Mouse (Mus musculus) hindbrain, postnatal 0 days (tissue): ENCODE data around the gene Cmklr1. TPM values are rescaled to one million over a fixed set of nuclear protein-coding genes. Genes with fewer than 3 reads are reported as not detected.

Source experiments
- ATAC-seq: fragments of 200-750 bp; cut with Nextera tagmentation; 2 replicates; pipeline ENCODE4 v1.8.0; 2017; ENCODE audit warnings: mild to moderate bottlenecking, moderate TSS enrichment, moderate library complexity
- DNase-seq: peaks from one replicate; pipeline ENCODE4 v3.0.0-alpha.2; 2015; ENCODE audit warnings: low spot score
- H3K27ac ChIP-seq: fragments of 300-500 bp; sonication (generic); 2 replicates; pipeline ENCODE4 v1.5.1; 2014; ENCODE audit warnings: mild to moderate bottlenecking
- H3K27me3 ChIP-seq: fragments of 300-500 bp; sonication (generic); 2 replicates; pipeline ENCODE4 v1.6.1; 2014; ENCODE audit warnings: low read length, mixed read lengths; ENCODE audit not compliant: insufficient read depth
- H3K36me3 ChIP-seq: fragments of 300-500 bp; sonication (generic); 2 replicates; pipeline ENCODE4 v1.6.1; 2014; ENCODE audit warnings: low read length, mixed read lengths; ENCODE audit not compliant: insufficient read depth
- H3K4me1 ChIP-seq: fragments of 300-500 bp; sonication (generic); 2 replicates; pipeline ENCODE4 v1.6.1; 2014; ENCODE audit warnings: antibody characterized with exemption, low read length, mixed read lengths; ENCODE audit not compliant: insufficient read depth
- H3K4me2 ChIP-seq: fragments of 300-500 bp; sonication (generic); 2 replicates; pipeline ENCODE4 v1.6.1; 2014; ENCODE audit warnings: low read depth, mild to moderate bottlenecking, low read length, moderate library complexity, mixed read lengths
- H3K4me3 ChIP-seq: fragments of 300-500 bp; sonication (generic); 2 replicates; pipeline ENCODE4 v1.5.1; 2014; ENCODE audit warnings: low read length
- H3K9ac ChIP-seq: fragments of 300-500 bp; sonication (generic); replicated peaks from 2 replicates; pipeline ENCODE4 v1.6.1; 2014; ENCODE audit warnings: mild to moderate bottlenecking, low read length, moderate library complexity, mixed read lengths
- H3K9me3 ChIP-seq: fragments of 300-500 bp; sonication (generic); 2 replicates; pipeline ENCODE4 v1.6.1; 2016; ENCODE audit warnings: low read length, mixed read lengths
- CTCF ChIP-seq: IDR thresholded peaks from 2 replicates; pipeline ENCODE4 v1.5.1; 2016; ENCODE audit warnings: antibody characterized with exemption, control low read depth, low read depth
- WGBS: fragments of 180-500 bp; shearing (Covaris S2); extraction: QIAGEN DNeasy Blood & Tissue Kit; methylation state at CpG from one replicate; pipeline ENCODE4 v1.1.7; 2014; 5-methylcytosine and 5-hydroxymethylcytosine counted together
- polyA plus RNA-seq: library from polyadenylated mRNA; unstranded; fragments of >200 nt; fragmentation: Nextera tagmentation; extraction: Ambion mirVana; gene quantifications from 2 replicates; pipeline ENCODE4 v1.2.1, GENCODE M21; 2015
- total RNA-seq: library from RNA; depleted of rRNA; stranded (reverse); fragments of >200 nt; gene quantifications from 2 replicates; pipeline ENCODE4 v1.2.3, GENCODE M21; 2014

The Cmklr1 gene
- total and polyA plus RNA-seq, 2 experiments from 2014 or later, result 0.91 to 4.8 TPM

DNA sequence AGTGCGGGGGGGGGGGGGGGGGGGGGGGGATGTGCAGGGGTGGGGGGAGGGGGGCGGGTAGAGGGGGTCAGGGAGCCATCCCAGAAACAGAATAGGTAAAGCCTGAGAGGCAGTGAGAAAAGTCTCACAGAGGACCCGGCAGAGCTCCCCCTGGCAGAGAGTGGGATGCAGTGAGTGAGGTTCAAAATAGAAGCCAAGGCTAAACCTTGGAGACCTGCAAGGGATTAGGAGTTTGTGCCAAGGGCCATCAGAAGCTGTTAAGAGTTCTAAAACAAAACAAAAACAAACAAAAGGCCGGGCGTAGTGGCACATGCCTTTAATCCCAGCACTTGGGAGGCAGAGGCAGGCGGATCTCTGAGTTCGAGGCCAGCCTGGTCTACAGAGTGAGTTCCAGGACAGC is 27.3 kb upstream of the Cmklr1 start:
- ATAC-seq, result no peak
- WGBS, result 83% methylated on average over 5 of the region's 7 CpGs
- no peak for TF ChIP-seq CTCF

DNA sequence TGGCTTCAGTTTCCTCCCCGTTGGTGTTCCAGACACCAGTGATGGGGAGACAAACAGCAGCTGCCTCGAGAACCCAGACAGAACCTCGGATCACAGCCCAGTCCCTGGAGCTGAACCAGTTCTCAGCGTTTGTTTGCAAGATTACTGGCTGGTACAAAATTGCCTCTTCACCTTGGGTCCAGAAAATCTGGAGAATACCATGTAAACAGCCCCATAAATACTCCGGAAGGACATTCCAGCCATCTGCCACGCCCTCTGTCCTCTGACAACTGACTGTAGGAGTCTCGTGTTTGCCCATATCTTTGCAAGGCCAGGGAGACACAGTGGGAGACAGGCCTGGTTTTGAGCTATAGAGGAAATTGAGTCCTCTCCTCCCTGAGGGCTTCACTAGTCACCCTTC is 24.6 kb upstream of the Cmklr1 start:
- Histone ChIP-seq H3K36me3 (no peaks in the 10 kb centered on the region), H3K4me1 (no peaks in the 10 kb centered on the region), H3K4me3 (no peak overlapping the region), H3K4me2 (no peak overlapping the region), H3K27me3 (no peaks in the 10 kb centered on the region; the same call in 1 of the 2 replicates), H3K9ac (no peak overlapping the region), H3K9me3 (no peaks in the 10 kb centered on the region), H3K27ac (no peak overlapping the region)
- TF ChIP-seq CTCF, result no peak
- DNase-seq (no peak), ATAC-seq (no peak)
- 73% methylated on average over 7 of the region's 7 CpGs for WGBS

More for the DNA sequence above, 27.3 kb upstream of the Cmklr1 start:
- Histone ChIP-seq H3K4me1 (no peaks in the 10 kb centered on the region), H3K27ac (no peak overlapping the region), H3K4me3 (no peak overlapping the region), H3K9me3 (no peaks in the 10 kb centered on the region), H3K4me2 (no peak overlapping the region), H3K36me3 (no peaks in the 10 kb centered on the region), H3K27me3 (no peaks in the 10 kb centered on the region), H3K9ac (no peak overlapping the region)
- no peak for DNase-seq

DNA sequence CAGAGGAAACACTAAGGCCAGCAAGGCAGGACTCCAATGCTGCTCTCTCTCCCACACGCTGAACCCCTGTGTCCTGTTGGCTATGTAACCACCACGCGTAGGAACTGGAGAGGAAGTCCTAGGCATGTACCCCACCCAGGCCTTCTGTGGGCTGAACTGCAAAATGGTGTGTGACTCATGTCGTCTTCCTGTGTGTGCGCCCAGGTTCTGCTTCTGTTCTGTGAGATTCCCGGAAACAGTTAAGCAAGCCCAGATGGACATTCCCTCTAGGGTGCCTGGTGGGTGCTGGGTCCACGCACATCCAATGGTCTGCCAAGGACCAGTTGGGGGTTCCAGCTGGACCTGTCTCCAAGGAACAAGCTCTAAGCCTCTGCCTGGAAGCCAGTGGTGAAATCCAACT is 22.2 kb upstream of the Cmklr1 start:
- TF ChIP-seq CTCF, result no peak
- Histone ChIP-seq H3K9me3 (no peaks in the 10 kb centered on the region), H3K4me2 (no peak overlapping the region), H3K4me3 (no peak overlapping the region), H3K4me1 (no peaks in the 10 kb centered on the region), H3K27ac (no peak overlapping the region), H3K27me3 (no peaks in the 10 kb centered on the region; the same call in 1 of the 2 replicates), H3K36me3 (no peaks in the 10 kb centered on the region), H3K9ac (no peak overlapping the region)
- DNase-seq, result no peak
- WGBS, result 84% methylated on average over 7 of the region's 7 CpGs
- no peak for ATAC-seq

DNA sequence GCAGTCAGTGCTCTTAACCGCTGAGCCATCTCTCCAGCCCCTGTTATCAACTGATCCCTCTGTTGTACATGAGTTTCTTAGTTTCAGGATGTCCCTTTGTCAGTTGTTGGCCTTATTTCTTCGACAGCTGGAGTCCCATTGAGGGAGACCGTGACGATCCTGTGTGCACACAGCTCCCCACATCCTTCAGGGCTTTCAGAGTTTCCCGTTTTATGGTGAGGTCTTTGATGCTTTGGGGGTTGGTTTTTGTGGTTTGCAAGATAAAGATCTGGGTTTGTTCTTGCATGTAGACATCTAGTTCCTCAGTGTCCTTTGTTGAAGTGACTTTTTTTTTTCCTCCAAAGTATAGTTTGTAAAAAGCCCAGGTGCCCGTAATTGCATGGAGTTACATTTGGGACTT is 20.4 kb upstream of the Cmklr1 start:
- H3K36me3 ChIP-seq, result no peaks in the 10 kb centered on the region
- no peak for TF ChIP-seq CTCF
- H3K4me3 ChIP-seq, result no peak overlapping the region
- DNase-seq (no peak), ATAC-seq (no peak)
- no peaks in the 10 kb centered on the region for H3K4me1 ChIP-seq
- H3K9me3 ChIP-seq, result no peaks in the 10 kb centered on the region
- H3K27me3 ChIP-seq, result no peaks in the 10 kb centered on the region; the same call in 1 of the 2 replicates
- H3K4me2 ChIP-seq, result no peak overlapping the region
- WGBS, result 72% methylated on average over 6 of the region's 6 CpGs
- H3K27ac ChIP-seq, result no peak overlapping the region
- no peak overlapping the region for H3K9ac ChIP-seq

DNA sequence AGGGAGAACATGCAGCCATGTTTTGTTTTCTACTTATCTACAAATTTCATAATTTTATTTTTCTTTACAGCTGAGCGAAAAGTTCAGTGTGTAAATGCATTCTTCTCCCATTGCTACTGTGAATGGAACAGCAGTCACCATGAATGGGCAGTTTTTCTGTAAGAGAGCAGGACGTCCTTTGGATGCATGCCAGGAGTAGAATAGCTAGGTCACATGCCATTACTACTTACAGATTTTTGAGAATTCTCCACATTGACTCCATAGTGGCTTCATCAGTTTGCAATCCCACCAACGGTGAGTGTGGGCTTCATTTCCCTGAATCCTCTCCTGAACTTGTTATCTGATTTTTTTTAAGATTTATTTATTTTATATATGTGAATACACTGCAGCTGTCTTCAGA is 19.9 kb upstream of the Cmklr1 start:
- no peak overlapping the region for H3K9ac ChIP-seq
- no peaks in the 10 kb centered on the region for H3K4me1 ChIP-seq
- no peak overlapping the region for H3K4me2 ChIP-seq
- H3K36me3 ChIP-seq, result no peaks in the 10 kb centered on the region
- H3K27ac ChIP-seq, result no peak overlapping the region
- WGBS, result 62% methylated on average over 3 of the region's 3 CpGs
- no peaks in the 10 kb centered on the region for H3K9me3 ChIP-seq
- DNase-seq (no peak), ATAC-seq (no peak)
- H3K27me3 ChIP-seq, result no peaks in the 10 kb centered on the region; the same call in 1 of the 2 replicates
- TF ChIP-seq CTCF, result no peak
- H3K4me3 ChIP-seq, result no peak overlapping the region

DNA sequence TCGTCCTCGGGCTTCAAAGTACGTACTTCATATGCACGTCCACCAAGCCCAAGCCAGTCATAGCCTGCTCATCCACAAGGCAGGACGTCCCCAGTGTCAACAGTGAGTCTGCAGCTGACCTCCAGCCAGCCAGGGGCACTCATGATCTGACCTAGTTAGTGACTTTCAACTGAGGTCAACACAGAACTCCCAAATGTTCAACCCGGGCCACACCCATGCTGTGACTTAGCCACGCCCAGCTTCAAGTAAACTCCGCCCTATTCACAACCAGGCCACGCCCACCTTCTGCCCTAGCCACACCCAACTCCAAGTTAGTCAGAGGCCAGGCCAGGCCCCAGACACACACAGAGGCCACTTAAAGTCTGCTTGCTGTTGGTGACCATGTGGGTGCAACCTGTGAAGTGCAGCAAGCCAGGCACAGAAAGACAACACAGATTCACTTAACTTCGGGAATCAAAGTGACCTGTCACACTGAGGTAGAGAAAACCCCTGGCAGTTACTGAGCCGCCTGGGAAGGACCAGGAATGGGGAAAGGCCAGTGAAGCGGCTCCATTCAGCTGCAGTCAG is 14.5 kb upstream of the Cmklr1 start:
- DNase-seq (no peak), ATAC-seq (no peak)
- no peak overlapping the region for H3K9ac ChIP-seq
- H3K27ac ChIP-seq, result no peak overlapping the region
- no peaks in the 10 kb centered on the region for H3K36me3 ChIP-seq
- no peak overlapping the region for H3K4me2 ChIP-seq
- no peak for TF ChIP-seq CTCF
- 77% methylated on average over 12 of the region's 12 CpGs for WGBS
- H3K9me3 ChIP-seq, result no peaks in the 10 kb centered on the region
- no peak overlapping the region for H3K4me3 ChIP-seq
- H3K27me3 ChIP-seq, result no peaks in the 10 kb centered on the region
- no peaks in the 10 kb centered on the region for H3K4me1 ChIP-seq

DNA sequence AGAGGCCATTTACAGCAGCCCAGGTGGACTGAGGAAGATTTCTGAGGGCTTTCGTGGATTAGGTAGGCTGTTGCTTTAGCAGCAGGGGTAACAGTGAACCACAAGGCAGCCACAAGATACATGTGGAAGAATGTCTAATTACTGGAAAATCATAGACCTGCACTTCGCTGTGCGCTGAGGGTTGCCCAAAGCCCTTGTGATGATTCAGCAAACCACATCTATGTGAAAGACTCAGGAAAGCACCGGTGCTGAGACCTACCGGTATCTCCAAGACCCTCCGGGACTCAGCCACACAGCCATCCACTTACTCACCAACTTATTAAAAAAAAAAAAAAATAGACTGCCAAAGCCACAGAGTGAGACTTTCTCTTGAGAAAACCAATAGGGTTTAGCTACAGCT is 13.9 kb upstream of the Cmklr1 start:
- WGBS, result 88% methylated on average over 6 of the region's 6 CpGs
- no peak overlapping the region for H3K9ac ChIP-seq
- no peaks in the 10 kb centered on the region for H3K36me3 ChIP-seq
- no peak overlapping the region for H3K27ac ChIP-seq
- no peaks in the 10 kb centered on the region for H3K4me1 ChIP-seq
- no peaks in the 10 kb centered on the region for H3K9me3 ChIP-seq
- no peak overlapping the region for H3K4me2 ChIP-seq
- DNase-seq (no peak), ATAC-seq (no peak)
- H3K4me3 ChIP-seq, result no peak overlapping the region
- H3K27me3 ChIP-seq, result no peaks in the 10 kb centered on the region
- TF ChIP-seq CTCF, result no peak
